Mouse (Mus musculus) hindbrain, embryonic 16.5 days (tissue): ENCODE results near the gene Cmtm5. TPM values are rescaled to one million over a fixed set of nuclear protein-coding genes. Genes with fewer than 3 reads are reported as not detected.
"Not testable (repeated sequence)": the region's sequence is repeated elsewhere in the genome, so short reads cannot be mapped to it uniquely, and the experiment has no call there.

Experiments
- ATAC-seq: fragments of 200-750 bp; cut with Nextera tagmentation; 2 replicates; pipeline ENCODE4 v1.8.0; 2017; ENCODE audit warnings: moderate TSS enrichment, moderate library complexity
- H3K27ac ChIP-seq: fragments of 300-500 bp; sonication (generic); 2 replicates; pipeline ENCODE4 v1.5.1; 2014; ENCODE audit warnings: low read depth, mild to moderate bottlenecking, control low read depth, low read length, moderate library complexity
- H3K27me3 ChIP-seq: fragments of 300-500 bp; sonication (generic); replicated peaks from 2 replicates; pipeline ENCODE4 v1.6.1; 2014; ENCODE audit warnings: low read length; ENCODE audit not compliant: control insufficient read depth, insufficient read depth
- H3K36me3 ChIP-seq: fragments of 300-500 bp; sonication (generic); 2 replicates; pipeline ENCODE4 v1.6.1; 2014; ENCODE audit warnings: mild to moderate bottlenecking, low read length, moderate library complexity, mixed read lengths; ENCODE audit not compliant: control insufficient read depth, insufficient read depth
- H3K4me1 ChIP-seq: fragments of 300-500 bp; sonication (generic); 2 replicates; pipeline ENCODE4 v1.6.1; 2014; ENCODE audit warnings: low read depth, low read length; ENCODE audit not compliant: control insufficient read depth, insufficient read depth
- H3K4me2 ChIP-seq: fragments of 300-500 bp; sonication (generic); 2 replicates; pipeline ENCODE4 v1.6.1; 2014; ENCODE audit warnings: mild to moderate bottlenecking, low read length, control low read depth, moderate library complexity
- H3K4me3 ChIP-seq: fragments of 300-500 bp; sonication (generic); 2 replicates; pipeline ENCODE4 v1.5.1; 2014; ENCODE audit warnings: mild to moderate bottlenecking, low read length, control low read depth, moderate library complexity
- H3K9ac ChIP-seq: fragments of 300-500 bp; sonication (generic); 2 replicates; pipeline ENCODE4 v1.6.1; 2014; ENCODE audit warnings: low read depth, mild to moderate bottlenecking, control low read depth, low read length, moderate library complexity
- H3K9me3 ChIP-seq: fragments of 300-500 bp; sonication (generic); 2 replicates; pipeline ENCODE4 v1.6.1; 2014; ENCODE audit warnings: mild to moderate bottlenecking, low read length, moderate library complexity; ENCODE audit not compliant: control insufficient read depth
- WGBS: fragments of 180-500 bp; shearing (Covaris S2); extraction: QIAGEN DNeasy Blood & Tissue Kit; methylation state at CpG from one replicate; pipeline ENCODE4 v1.1.7; 2014; 5-methylcytosine and 5-hydroxymethylcytosine counted together
- polyA plus RNA-seq: library from polyadenylated mRNA; unstranded; fragments of >200 nt; fragmentation: Nextera tagmentation; extraction: Ambion mirVana; gene quantifications from 2 replicates; pipeline ENCODE4 v1.2.1, GENCODE M21; 2015

Gene Cmtm5
- polyA plus RNA-seq, 1 experiment from 2014 or later, result 28.5 TPM

DNA sequence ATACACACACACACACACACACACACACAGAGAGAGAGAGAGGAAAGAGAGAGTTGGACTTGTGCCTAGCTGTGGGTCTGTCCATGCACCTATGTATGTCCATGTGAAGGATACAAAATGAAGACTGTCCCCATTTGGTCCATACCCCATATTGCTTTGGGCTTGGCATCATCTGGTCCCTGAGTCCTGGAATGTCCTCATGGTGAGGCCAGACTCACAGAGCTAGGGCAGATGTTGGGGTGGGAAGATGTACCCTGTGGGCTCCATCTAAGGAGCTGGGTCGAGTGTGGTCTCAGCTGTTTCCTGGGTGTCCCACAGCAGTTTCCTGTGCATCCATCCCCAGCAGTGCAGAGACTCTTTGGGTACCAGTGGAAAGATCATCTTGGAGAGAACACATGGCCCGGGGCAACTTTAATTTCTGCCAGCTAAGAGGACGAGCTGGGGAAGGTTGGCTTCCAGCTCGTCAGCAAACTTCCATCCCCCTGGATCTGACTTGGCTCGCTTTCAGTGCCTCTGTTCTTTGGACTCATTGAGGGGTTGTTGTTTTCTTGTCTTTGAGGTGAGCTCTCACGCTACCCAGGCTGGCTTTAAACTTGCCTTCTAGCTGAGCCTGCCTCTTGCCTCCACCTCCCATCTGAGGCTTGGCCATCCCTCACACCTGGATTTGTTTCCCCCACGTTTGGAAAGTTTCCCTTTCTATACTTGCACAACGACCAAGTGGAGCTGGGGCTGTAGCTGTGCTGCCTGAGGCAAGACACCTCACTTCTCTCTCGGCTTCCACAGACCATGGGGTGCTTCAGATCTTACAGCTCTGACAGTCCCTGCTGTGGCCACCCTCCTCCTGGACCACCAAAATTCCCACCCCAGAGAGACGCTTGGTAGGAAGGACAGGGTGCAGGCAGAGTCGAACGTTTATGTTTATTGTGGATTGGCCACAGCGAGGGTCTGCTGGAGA is 5.2 kb downstream of the Cmtm5 start:
- no peaks in the 10 kb centered on the region for H3K4me1 ChIP-seq
- no peak overlapping the region for H3K27ac ChIP-seq
- no peaks in the 10 kb centered on the region for H3K36me3 ChIP-seq
- no peak overlapping the region for H3K4me2 ChIP-seq
- WGBS, result 67% methylated on average over 13 of the region's 13 CpGs
- ATAC-seq, result no peak
- no peaks in the 10 kb centered on the region for H3K9me3 ChIP-seq
- no peaks in the 10 kb centered on the region; the same call in 1 of the 2 replicates for H3K27me3 ChIP-seq
- no peak overlapping the region for H3K4me3 ChIP-seq
- H3K9ac ChIP-seq, result no peak overlapping the region

DNA sequence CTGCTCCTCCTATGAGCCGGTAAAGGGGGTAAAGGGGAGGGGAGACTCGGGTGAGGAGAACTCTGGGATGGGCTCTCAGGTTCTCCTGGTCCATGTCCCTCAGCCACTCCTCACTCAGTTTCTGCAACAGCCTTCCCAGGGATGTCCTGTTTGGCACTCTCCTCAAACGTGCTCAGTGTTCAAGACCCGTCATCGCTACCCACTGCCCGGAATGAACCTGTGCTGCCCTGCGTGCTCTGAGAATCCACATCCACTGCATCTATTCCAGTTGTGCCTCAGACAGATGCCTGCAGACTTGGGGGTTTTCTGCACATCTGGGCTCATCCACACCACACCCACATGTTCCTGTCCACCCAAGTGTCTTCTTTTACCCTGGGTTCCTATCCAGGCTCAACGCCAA is 6.4 kb downstream of the Cmtm5 start:
- Histone ChIP-seq H3K4me3 (no peak overlapping the region), H3K27me3 (no peaks in the 10 kb centered on the region; the same call in 1 of the 2 replicates), H3K4me1 (no peaks in the 10 kb centered on the region), H3K36me3 (no peaks in the 10 kb centered on the region), H3K27ac (no peak overlapping the region), H3K9me3 (no peaks in the 10 kb centered on the region), H3K4me2 (no peak overlapping the region), H3K9ac (no peak overlapping the region)
- 86% methylated on average over 8 of the region's 8 CpGs for WGBS
- no peak for ATAC-seq

DNA sequence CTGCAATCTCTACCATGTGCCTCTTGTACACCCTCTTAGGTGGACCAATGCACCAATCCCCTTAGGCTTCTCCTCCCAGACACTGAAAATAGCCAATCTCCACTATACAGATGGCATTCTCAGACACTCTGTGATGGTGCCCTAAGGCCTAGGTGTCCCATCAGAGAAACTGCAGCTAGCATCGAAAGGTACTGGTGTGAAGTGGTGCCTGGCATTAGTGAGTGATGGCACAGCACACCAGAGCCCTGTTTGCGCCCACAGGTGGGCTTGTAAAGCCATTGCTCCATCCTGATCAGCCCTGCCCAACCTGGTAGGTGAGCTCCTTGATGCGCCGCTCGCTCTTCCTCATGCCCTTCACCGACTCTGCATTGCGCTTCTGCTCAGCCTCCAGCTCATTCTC is 7.9 kb downstream of the Cmtm5 start:
- H3K27me3 ChIP-seq, result no peaks in the 10 kb centered on the region; the same call in 1 of the 2 replicates
- ATAC-seq, result no peak
- H3K4me2 ChIP-seq, result no peak overlapping the region
- WGBS, result 96% methylated on average over 7 of the region's 7 CpGs
- no peaks in the 10 kb centered on the region for H3K9me3 ChIP-seq
- no peaks in the 10 kb centered on the region for H3K4me1 ChIP-seq
- no peaks in the 10 kb centered on the region for H3K36me3 ChIP-seq
- no peak overlapping the region for H3K4me3 ChIP-seq
- no peak overlapping the region for H3K27ac ChIP-seq
- no peak overlapping the region for H3K9ac ChIP-seq

DNA sequence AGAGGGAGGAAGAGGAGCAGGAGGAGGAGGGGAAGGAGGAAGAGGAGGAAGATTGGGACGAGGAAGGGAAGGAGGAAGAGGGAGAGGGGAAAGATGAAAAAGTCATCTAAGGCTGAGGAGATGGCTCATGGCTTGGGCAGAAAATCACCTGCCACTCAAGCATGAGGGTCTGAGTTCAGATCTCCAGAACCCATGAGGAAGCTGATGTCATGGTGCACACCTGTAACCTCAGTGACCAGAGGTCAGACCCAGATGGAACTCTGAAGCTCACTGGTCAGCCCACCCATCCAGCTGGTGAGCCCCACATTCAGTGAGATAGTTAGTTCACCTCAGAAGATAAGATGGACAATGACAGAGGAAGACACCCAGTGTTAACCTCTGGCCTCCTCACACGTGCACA is 8.9 kb downstream of the Cmtm5 start:
- H3K9me3 ChIP-seq, result no peaks in the 10 kb centered on the region
- H3K4me1 ChIP-seq, result no peaks in the 10 kb centered on the region
- H3K27ac ChIP-seq, result no peak overlapping the region
- H3K9ac ChIP-seq, result no peak overlapping the region
- H3K4me3 ChIP-seq, result no peak overlapping the region
- no peaks in the 10 kb centered on the region for H3K27me3 ChIP-seq
- H3K36me3 ChIP-seq, result no peaks in the 10 kb centered on the region
- no peak for ATAC-seq
- WGBS, result 78% methylated on average over 2 of the region's 2 CpGs
- H3K4me2 ChIP-seq, result no peak overlapping the region

DNA sequence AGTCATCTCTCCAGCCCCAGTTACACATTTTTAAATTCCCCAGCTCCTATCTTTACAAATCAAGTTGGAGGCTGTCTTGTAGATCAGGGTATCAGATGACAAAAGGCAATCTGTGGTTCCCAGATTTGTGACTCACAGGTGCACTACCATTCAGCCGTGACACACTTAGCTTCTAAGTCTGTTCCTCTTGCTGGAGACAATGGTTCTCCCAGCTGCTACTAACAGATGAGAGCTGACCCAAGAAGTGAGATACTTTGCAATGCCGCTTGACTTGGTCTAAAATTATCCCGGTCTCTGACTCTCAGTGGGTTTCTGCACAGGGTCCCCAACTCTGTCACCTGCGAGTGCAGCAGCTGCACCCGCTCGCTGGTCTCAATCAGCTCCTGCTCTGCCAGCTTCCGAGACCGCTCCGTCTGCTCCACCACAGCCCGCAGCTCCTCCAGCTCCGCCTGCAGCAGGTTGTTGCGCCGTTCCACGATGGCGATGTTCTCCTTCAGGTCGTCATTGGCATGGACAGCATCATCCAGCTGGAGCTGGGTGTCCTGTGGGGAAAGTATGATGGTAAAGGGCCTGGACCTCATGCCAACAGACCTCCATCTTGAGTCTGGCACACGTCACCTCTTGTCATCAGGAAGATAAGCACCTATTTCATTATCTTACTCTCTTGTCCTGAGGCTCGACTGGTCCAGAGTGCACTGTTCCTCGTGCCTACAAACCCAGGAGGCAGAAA is 10.1 kb downstream of the Cmtm5 start:
- Histone ChIP-seq H3K36me3 (no peaks in the 10 kb centered on the region), H3K27ac (no peak overlapping the region), H3K9ac (no peak overlapping the region), H3K4me3 (no peak overlapping the region), H3K9me3 (no peaks in the 10 kb centered on the region), H3K4me2 (no peak overlapping the region), H3K4me1 (no peaks in the 10 kb centered on the region), H3K27me3 (no peaks in the 10 kb centered on the region)
- 82% methylated on average over 19 of the region's 19 CpGs for WGBS
- ATAC-seq, result no peak

DNA sequence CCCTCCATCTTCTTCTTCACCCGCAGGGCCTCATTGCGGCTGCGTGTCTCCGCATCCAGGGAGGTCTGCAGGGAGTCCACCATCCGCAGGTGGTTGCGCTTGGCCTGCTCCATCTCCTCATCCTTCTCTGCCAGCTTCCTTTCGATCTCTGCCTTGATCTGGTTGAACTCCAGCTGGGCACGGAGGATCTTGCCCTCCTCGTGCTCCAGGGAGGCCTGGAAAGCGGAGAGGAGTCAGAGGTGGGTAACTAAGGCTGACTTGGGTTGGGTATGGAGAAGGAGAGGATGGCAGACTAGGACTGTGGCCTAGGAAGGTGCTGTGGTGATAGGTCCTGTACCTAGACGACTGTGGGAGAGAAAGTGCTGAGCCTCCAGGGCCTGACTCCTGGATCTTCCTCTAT is 10.9 kb downstream of the Cmtm5 start:
- not testable (repeated sequence) for H3K4me3 ChIP-seq, H3K4me2 ChIP-seq, H3K9ac ChIP-seq, H3K36me3 ChIP-seq, ATAC-seq, H3K27me3 ChIP-seq, H3K9me3 ChIP-seq, H3K4me1 ChIP-seq, H3K27ac ChIP-seq
- 82% methylated on average over 10 of the region's 11 CpGs for WGBS

DNA sequence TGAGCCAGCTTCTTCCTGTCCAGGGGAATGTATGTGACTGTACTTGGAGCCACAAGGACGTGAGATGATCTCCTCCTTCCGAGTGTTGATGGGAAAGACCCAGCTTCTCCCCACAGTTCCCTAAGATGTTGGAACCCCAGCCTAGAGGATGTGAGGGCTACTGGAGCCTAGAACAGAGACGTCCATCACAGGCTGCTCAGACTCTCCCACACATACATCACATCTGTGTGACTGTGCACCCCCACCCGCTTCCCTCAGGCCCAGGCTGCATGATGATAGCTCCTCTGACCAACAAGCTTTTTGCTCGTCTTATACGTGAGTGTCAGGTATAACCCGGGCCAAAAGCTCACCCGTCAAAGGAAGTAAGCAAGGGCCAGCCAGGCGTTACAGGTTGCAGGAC is 12.7 kb downstream of the Cmtm5 start:
- Histone ChIP-seq H3K27ac (no peak overlapping the region), H3K4me1 (no peaks in the 10 kb centered on the region), H3K9me3 (no peaks in the 10 kb centered on the region), H3K9ac (no peak overlapping the region), H3K4me3 (no peak overlapping the region), H3K36me3 (no peaks in the 10 kb centered on the region), H3K27me3 (no peaks in the 10 kb centered on the region), H3K4me2 (no peak overlapping the region)
- ATAC-seq, result no peak
- WGBS, result 87% methylated on average over 9 of the region's 9 CpGs

DNA sequence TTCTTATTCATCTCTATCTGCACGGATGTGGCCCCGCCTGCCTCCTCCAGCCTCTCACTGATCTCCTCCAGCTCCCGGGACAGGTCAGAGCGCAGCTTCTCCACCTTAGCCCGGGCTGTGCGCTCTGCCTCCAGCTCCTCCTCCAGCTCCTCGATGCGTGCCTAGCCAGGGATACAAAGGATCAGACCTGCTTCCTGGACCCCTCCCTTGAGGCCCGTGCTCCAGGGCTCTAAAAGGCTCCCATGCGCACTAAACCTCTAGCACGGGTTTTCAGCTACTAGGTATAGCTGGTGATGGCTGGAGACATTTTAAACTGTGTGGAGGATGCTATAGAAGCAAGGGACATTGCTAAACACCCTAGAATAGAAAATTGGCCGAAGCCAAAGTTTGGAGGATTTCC is 14.4 kb downstream of the Cmtm5 start:
- Histone ChIP-seq H3K27ac (no peak overlapping the region), H3K9me3 (no peaks in the 10 kb centered on the region), H3K36me3 (no peaks in the 10 kb centered on the region), H3K27me3 (no peaks in the 10 kb centered on the region), H3K4me1 (no peaks in the 10 kb centered on the region), H3K4me2 (no peak overlapping the region), H3K9ac (no peak overlapping the region), H3K4me3 (no peak overlapping the region)
- no peak for ATAC-seq
- WGBS, result 64% methylated on average over 12 of the region's 12 CpGs

DNA sequence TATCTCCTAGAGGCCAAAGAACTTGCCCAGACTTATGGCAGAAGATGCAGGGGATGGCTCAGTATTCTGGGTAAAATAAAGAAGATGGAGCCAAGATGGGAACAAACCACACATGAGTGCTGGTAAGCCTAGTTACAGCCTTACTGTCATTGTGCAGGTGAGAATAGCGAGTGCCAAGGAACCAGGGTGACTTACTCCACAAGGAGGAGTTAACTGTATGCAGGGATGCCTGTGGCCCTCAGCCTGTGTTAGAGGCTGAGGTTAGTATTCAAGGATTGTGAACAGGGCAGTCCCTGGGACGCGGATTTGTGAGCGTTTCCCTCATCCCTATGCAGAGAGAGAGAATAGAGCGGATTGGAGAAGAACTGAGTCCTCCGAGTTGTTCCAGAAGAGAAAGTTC is 15.5 kb downstream of the Cmtm5 start:
- Histone ChIP-seq H3K36me3 (no peaks in the 10 kb centered on the region), H3K9ac (no peak overlapping the region), H3K4me2 (no peak overlapping the region), H3K9me3 (no peaks in the 10 kb centered on the region), H3K27me3 (no peaks in the 10 kb centered on the region), H3K4me1 (no peaks in the 10 kb centered on the region), H3K27ac (no peak overlapping the region), H3K4me3 (no peak overlapping the region)
- WGBS, result 90% methylated on average over 6 of the region's 6 CpGs
- ATAC-seq, result no peak
